Mouse (Mus musculus): ENCODE measurements around the gene Vgll1.

DNA sequence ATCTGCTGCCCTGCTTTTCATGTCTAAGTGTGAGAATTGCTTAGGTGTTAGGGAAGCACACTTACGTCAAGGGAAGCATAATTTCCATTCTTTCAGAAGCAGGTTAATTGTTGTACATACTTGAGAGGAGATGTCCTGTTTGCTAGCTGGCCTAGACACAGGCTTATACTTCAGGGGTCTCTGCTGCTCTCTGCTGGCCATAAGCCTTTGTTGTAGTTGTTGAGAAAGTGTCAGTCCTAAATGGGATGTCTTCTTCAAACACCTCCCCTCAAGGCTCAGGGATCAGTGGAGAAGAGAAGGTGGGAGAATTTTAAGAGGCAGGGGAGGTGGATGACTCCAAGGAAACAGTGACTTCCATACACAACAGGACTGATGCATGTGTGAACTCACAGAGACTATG, 32.9 kb downstream of the Vgll1 start:
- TF ChIP-seq MYOD1 (IDR thresholded peaks at IDR 0.05; ENCODE audit: control insufficient read depth, insufficient read length, low read depth) = no peak
- TF ChIP-seq CTCF (IDR thresholded peaks at IDR 0.05; ENCODE audit: control insufficient read depth, insufficient read depth, insufficient read length) = no peak
- no peak for TF ChIP-seq MYOG (IDR thresholded peaks at IDR 0.05; ENCODE audit: control insufficient read depth, extremely low read depth, insufficient read length)
